Mouse (Mus musculus): Measurements from ENCODE around the gene Ythdf2. TPM values are rescaled to one million over a fixed set of nuclear protein-coding genes. Genes with fewer than 3 reads are reported as not detected.
A peak's percentile ranks its signal among the peaks of the same experiment; 100 is the strongest.

Ythdf2 gene
- total RNA-seq, 2 experiments from 2014 or later: 45.0 to 48.1 TPM

DNA sequence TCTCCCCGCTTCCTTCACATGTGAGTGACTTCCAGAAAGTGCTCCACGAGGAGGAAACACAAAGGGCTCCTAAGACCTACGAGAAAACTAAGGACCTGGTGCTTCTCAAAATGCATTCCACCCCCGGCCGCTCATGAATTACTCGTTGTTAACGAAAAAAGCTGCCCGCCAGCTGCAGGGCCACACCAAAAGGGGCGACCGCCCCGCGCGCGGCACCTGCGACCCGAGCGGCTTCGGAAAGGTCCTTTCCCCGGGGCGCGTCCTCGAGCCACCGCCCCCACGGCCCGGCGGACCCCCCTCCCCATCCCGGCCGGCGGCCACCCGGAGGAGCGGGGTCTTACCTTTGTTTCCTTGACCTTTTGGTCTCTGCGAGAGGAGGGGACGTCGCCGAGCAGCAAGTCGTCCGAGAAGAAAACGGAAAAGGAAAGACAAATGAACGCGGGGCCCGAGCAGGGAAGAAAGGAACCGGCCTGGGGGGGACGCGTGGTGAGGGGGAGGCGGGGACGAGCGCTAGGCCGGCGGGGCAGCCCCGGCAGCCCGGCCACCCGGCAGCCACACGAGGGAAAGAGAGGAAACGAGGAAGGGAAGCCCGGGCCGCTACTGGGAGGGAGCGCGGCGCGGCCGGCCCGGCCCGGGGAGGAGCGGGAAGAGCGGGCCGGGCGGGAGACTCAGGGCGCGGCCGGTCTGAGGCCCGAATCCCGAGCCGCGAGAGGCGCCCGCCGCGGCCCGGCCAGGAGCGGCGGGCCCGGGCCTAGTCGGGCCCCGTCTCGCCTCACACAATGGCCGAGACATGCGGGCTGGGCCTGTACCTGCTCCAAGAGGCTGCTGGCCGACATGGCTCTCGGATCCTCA is 786 bp downstream of the Ythdf2 start:
- peak in 1 of 2 experiments; percentile 8 for DNase-seq (ENCODE audit: low spot score in 2 of 2)

DNA sequence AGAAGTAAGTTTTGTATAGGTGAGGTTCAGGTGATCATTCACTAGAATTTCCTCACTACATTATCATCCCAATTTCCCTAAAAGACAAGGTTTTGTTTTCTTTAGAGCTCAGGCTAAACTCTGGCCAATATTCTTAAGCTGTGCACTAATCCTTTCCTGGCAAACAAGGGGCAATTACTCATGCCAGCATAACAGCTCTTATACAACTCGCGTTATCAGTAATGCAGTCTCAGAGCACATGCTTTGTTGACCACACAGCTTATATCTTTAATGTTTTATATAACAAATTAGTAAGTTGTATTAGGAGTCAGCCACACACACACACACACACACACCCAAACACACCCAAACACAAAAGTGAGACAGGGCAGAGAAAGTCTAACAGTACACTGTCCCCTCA is 1.8 kb downstream of the Ythdf2 start:
- DNase-seq (ENCODE audit: low spot score in 2 of 2): no peak

DNA sequence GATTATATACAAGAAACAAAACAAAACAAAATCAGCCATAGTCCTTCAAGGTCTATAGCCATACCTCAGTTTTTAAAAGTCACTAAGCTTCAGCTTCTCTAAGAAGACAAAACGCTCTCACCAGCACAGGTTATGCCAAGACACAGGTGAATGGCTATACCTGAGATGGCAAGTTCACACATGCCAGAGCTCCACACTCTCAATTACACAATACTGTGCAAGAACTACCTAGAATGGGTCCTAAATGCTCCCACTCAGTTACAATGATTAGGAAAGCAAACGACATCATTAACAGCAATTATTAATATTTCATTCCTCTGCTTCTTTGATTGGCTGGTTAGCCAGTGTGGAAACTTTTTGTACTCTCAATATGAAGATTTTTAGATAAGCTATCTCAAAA is 2.8 kb downstream of the Ythdf2 start:
- DNase-seq (ENCODE audit: low spot score in 2 of 2): no peak

DNA sequence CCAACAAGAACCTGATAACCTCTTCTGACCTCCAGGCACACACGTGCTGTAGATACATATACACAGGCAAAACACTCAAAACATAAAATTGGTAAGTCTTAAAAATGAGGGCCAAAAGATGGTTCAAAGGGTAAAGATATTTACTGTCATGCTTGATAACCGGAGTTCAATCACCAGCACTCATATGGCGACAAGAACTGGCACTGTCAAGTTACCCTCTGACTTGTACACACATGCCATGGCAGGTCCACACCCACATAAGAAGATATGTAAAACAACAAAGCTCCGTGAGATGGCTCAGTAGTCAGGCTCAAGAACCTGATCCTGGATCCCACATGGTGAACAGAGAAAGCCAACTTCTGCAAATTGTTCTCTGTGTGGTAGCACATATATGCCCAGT is 4.8 kb downstream of the Ythdf2 start:
- DNase-seq (ENCODE audit: low spot score in 2 of 2): no peak

DNA sequence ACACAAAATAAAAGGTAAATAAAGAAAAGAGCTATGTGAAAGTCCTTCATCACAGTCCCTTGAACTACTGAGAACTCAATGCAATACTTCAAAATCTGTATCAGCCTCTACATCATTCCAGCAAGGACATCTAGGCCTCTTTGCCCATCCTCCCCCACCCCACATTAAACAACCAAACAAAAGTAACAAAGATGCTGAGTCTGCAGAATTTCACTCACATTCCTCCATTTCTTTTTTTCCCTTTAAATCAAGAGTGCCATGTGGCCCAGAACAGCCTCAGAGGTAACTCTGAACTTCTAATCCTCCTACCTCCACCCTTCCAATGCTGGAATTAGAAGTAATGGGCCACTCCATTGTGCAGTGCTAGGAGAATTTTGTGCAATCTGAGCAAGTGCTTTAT is 13.3 kb downstream of the Ythdf2 start:
- DNase-seq (ENCODE audit: low spot score in 2 of 2): no peak

DNA sequence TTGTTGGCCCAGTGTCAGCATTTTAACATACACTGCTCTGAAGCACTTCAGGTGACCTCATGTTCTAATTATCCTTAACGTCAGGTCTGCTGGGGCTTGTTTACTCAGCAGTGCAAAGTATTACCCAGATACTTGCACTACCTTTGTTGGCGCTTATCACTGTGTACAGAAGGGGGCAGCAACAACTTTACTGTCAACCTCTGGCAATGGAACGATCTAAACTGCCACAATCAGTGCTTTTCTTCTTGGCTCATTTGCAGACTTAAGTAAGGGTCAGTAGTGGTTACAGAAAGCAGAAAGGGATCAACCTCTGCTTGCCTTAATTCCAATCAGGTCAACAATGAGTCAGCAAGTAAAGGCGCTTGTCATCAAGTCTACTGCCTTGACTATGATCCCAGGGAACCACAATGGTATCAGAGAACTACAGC is 13.8 kb downstream of the Ythdf2 start:
- no peak for DNase-seq (ENCODE audit: low spot score in 2 of 2)

DNA sequence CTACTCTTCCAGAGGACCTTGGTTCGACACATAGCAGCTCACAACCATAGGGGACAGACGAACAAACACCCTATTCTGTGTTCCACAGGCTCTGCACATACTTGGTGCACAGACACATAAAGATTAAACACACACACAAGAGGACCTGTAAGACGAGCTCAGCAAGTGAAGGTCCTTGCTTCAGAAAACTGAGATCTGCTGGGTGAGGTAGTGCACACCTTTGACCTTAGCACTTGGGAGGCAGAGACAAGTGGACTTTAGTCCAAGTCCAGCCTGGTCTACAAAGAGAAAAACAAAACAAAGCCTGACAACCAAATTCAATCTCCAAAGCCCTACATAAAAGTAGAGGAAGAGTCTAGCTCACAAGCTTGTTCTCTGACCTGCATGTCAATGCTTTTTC is 17.1 kb downstream of the Ythdf2 start:
- DNase-seq (ENCODE audit: low spot score in 2 of 2): no peak

DNA sequence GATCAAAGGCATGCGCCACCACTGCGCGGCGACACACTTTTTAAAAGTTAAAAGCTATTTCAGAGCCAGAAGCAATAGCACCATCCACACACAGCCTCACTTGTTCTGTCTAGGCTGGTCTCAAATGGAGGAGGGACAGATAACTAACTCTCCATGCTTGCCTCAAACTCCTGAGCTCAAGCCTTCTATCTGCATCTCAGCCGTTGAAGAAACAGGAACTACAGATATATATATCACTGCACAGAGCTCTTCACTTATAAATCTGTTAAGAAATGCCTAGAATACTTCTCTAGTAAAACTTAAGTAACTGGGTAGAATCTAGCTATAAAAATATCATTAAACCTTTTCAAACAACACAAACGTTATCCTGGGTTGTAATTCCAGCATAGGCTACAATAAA is 17.7 kb downstream of the Ythdf2 start:
- no peak for DNase-seq (ENCODE audit: low spot score in 2 of 2)

DNA sequence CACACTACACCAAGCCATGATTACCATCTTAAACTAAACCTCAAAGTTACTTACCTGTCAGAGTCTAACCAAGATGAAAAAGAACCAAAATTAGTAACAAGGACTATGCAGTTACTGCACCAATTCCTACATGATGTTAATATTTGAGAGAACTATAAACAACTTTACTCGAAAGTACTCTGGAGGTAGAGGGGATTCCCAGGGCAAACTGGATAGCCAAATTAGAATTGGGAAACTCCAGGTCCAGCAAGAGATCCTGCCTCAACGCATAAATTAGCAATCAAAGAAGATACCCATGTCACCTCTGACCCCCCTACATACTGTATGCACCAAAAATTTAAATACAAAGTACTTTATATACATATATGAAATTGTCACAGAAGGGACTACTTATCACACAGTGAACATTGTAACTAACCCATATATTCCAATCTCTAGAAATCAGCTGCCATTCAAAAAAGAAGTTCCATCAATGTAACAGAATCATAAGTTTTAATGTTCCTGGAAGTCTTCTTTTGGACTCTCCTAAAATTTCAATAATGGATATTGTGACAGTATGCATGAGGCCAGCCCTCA is 24.2 kb downstream of the Ythdf2 start:
- DNase-seq (ENCODE audit: low spot score in 2 of 2): no peak

DNA sequence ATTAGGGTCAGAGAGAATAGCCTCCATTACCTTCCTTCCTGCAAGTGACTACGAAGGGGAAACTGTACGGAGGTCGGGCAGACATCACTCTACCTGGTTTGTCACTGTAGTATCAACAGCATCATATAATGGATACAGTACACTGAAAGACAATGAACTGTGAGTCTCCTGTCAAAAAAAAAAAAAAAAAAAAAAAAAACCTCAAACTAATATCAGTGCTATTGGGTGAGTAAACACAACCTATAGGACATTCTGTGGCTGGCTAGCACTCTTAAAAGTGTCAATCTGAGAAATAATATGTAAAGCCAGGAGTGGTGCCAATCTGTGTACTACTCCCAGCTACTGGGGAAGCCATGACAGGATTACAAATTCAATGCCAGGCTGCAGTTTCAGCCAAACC is 28.9 kb downstream of the Ythdf2 start:
- no peak for DNase-seq (ENCODE audit: low spot score in 2 of 2)

DNA sequence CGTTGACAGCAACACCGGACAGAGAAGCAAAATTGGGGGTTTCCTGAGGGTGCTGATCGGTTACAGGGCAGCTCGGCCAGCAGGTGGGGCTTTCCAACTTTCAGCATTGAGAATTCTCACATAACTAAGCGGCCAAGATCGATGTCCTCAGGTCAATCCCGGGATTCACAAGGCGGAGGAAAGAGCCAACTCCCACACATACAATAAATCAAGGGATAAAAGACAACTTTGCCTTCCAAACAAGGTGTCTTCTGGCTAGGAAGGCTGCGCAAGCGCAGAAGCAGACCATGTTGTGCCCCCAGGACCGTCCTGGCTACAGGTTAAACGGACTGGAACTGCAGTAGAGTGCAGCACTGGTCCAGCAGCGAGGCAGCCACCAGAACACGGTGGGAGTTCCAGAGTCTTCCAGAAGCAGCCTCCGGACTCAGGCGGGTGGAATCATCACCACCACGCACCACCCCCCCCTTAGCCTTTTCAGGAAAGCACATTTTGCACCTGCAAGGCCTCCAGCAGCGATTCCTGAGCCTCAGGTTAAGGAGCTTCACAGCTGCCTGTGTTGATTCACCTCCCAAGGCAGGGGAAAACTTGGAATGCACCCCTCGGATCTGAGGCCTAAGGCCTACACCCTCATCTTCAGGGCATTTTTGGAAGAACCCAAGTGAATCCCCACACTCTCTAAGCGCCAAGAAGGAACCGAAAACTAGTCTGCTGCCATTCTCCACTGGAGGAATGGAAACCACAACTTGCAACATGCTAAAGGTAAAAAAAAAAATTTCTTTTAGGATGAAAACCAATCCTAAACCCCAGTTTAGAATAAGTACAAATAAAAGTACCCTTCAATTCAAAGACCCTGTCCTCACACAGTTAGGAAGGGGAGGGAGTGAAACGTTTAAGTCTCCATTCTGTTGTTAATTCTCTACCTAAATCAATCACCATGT is 30.1 kb downstream of the Ythdf2 start:
- DNase-seq (ENCODE audit: low spot score in 2 of 2): no peak

DNA sequence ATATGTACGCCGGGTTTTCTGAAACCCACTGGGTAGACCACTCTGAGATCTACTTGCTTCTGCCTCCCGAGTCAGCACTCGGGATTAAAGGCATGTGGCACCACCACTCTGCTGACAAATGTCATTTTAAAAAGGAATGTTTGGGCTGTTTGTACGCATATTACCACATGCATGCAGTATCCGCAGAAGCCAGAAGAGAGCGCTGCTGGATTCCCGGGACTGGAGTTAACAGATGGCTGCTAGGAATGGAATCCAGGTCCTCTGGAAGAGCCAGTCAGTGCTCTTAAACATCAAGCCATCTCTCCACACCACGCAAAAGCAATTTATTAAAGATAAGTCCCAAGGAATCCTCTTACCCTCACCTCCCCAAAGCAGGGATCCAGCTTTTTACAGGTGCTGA is 31.4 kb downstream of the Ythdf2 start:
- peak in 1 of 2 experiments; percentile 44 for DNase-seq (ENCODE audit: low spot score in 2 of 2)

DNA sequence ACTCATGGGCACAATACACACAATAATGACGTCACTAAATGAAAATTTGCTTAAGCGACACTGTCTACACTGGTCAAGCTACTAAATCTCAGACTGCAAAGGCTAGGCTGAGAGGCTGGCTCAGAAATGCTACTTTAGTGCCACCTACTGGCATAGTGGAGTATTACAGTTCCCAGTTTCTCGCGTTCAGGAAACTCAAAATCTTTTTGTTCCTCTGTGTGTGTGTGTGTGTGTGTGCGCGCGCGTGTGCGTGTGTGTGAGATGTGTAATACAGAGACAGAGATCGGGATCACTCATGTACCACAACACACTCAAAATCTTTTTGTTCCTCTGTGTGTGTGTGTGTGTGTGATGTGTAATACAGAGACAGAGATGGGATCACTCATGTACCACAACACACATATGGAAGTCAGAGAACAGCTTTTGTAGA is 33.5 kb downstream of the Ythdf2 start:
- DNase-seq (ENCODE audit: low spot score in 2 of 2): peak; percentile 72 to 81

DNA sequence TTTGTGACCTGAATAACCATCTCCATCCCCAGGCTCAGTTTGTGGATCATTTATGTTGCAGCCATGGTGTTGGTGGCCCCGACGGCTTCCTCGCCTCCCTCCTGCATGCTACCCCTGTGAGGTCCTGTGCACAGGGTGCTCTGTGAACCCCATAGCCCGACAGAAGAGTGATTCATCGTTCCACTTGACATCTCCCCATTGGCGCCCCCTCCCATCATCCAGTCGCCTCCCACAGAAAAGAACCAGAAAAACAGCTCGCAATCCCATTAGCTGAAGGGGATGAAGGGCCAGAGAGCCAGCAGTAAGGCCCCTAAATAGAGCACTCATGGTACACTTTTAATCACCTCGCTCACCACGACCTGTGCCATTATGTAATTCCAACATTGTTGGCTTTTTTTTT is 35.6 kb downstream of the Ythdf2 start:
- no peak for DNase-seq (ENCODE audit: low spot score in 2 of 2)

DNA sequence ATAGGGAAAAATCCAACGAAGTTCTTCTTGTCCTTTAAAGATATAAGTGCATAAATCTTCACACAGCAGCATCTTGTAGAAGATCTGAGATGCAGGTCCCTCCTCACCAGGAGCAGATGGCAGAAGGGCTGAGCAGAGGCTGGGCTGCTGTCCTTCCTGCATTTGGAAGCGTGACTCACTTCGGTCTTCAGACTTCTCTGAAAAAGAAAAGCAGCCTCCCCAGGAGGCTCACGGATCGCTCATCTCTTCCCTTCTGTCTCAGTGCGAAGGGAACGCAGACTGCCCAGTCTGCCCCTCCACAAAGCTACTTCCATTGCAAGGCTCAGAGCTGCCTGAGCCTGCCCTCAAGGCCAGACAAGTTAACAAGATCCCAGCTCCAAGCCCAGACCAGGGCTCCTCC is 41.2 kb downstream of the Ythdf2 start:
- DNase-seq (ENCODE audit: low spot score in 2 of 2): peak; percentile 64 to 74

DNA sequence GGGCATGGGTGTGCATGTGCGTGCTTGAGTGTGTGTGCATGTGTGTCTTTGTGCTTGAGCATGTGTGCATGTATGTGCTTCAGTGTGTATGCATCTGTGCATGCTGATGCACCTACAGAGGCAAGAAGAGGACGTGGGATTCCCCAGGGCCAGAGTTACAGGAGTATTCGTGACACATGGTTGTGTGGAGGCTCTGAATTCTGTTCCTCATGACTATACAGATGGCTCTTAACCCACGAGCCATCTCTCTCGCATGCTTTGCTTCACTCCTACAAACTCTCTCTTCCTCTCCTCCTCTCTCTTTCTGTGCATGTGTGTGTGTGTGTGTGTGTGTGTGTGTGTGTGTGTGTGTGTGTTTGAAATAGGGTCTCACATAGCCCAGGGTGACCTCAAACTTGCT is 42.3 kb downstream of the Ythdf2 start:
- no peak for DNase-seq (ENCODE audit: low spot score in 2 of 2)

DNA sequence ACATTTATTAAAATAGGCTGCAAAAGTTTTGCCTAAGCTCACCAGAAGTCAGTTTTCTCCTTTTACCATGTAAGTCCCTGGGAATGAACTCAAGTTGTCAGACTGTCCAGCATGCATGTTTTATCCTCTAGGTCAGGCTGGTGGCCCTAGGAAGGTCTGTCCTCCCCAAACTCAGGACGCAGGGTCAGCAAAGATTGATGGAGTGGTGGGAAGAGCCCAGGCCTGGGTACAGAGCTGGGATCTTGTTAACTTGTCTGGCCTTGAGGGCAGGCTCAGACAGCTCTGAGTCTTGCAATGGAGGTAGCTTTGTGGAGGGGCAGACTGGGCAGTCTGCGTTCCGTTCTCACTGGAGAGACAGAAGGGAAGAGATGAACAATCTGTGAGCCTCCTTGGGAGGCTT is 42.8 kb downstream of the Ythdf2 start:
- DNase-seq (ENCODE audit: low spot score in 2 of 2): no peak

DNA sequence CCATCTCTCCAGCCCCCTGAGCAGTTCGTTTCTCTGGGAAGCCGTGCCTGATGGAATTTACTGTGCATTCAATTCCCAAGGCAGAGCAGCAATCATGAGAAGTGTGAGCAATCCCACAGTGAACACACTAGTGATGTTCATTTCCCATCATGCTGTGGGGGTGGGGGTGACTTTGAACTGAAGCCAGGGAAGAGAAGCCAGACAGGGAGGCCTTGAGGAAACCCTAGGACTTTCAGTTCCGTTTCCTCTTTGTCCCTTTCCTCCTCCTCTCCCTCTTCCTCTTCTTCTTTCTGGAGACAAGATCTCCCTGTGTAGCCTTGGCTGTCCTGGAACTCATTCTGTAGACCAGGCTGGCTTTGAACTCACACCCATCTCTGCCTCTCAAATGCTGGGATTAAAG is 44.7 kb downstream of the Ythdf2 start:
- no peak for DNase-seq (ENCODE audit: low spot score in 2 of 2)

DNA sequence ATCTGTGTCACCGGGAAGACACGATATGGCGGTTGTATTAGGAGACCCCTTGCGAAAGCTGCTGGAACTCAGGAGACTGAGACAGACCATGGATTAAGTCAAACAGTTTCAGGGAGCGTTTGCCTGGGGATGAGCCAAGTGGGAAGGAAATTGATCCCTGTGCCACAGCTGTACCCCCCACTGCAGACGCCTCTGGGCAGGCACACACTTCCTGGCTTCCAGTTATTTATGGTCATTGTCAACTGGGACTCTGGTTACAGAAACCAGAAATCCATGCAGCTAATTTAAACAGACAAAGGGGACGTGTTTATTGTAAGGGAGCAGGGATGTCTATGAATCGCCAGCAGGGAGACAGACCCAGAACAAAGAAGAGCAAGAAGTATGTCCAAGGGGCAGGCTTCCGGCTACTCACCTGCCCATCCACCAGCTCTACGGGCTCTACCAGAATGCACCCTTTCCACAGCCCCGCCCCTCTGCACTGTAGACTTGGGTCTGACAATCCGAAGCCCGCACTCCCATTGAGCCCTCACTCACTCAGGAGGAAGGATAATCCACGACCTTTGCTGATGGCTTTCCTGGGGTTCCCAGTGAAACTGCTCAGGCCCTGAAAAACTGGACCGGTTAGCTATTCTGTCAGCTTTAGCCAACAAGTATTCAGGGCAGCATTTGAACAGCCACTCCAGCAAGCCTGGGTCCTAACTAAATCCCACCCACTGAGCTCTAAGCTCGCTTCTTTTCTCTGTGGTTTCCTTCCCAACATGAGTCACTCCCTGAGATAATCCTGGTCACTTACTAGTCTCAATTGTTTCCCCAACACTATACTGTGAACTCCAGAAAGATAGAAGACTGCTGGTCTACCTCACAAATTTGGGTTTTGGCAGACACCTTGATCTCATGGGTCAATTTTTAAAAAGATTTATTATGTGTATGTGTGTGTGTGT is 45.5 kb downstream of the Ythdf2 start:
- no peak for DNase-seq (ENCODE audit: low spot score in 2 of 2)

DNA sequence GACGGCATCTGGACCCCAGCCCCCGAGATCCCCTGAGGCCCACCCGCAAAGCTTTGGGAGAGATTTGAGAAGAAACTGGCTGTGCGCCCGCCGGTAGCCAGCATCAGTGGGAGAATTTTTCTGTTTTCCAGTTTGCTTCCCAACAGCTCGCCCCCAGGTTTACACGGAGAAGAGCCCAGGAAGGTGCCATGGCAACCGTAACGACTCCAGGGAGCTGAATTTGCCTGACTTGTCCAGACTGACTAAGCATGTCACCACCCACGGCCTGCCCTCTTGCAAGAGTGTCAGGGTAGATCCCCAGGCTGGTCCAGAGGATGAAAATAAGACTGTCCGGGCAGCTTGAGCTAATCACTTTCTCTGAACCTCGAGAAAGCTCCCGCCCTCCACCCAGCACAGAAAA is 46.4 kb downstream of the Ythdf2 start:
- DNase-seq (ENCODE audit: low spot score in 2 of 2): peak; percentile 34 to 61

Measured in left cerebral cortex, adult 18-20 months (tissue).